Mouse (Mus musculus) CD8-positive naive resting alpha-beta T cell, adult 57 days (primary cell): ENCODE data around the gene Jmjd8. TPM values are rescaled to one million over a fixed set of nuclear protein-coding genes. Genes with fewer than 3 reads are reported as not detected.

Experiments used
- total RNA-seq: library from RNA; stranded (reverse); gene quantifications from one replicate; pipeline ENCODE4 v1.2.4, GENCODE M21; 2023

Gene Jmjd8
- total RNA-seq = 32.0 TPM

DNA sequence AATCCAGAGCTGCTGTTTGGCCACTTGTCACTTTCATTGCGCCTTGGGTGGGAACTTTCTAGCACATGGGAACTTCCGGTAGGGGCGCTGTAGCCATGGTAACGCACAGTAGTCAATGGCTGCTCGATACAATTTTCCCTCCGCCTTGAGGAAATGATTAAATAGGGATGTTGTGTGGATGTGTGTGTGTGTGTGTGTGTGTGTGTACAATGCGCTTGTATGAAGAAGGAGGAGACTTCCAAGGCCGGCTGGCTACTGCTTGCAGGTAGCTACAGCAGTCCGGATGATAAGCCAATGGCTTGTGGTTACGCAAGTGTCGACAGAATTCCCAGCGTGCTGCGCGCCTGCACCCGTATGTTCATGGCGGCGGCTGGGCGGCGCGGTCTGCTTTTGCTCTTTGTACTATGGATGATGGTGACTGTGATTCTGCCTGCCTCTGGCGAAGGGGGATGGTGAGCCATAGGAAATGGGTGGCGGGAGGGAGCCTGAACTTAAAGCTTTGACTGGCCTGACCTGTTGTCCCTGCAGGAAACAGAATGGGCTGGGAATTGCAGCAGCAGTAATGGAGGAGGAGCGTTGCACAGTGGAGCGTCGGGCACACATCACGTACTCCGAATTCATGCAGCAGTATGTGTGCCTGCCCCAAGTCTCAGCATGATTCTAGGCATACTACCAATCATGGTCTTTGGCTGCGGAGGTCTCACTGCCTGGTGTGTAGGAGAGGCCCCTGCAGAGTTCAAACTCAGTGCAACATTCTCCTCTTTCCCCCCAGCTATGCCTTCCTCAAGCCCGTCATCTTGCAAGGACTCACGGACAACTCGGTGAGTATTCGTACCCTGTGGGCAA is at the start of gene Jmjd8:
TSS of gene Jmjd8 (plus strand) at position 156 of the 846 bp plus-strand sequence.

GRCm38 (mm10) chr17:25785281-25785745 is 43.4 kb upstream of the Jmjd8 start, which contains the start of gene Haghl:
TSS of gene Haghl (minus strand) at chr17:25785673.

GRCm38 (mm10) chr17:25786280-25786679 is 42.4 kb upstream of the Jmjd8 start, which contains the start of gene Ccdc78:
TSS of gene Ccdc78 (plus strand) at chr17:25786580.

GRCm38 (mm10) chr17:25792615-25793014 is 36.1 kb upstream of the Jmjd8 start, which contains the start of gene Fam173a:
TSS of gene Fam173a (minus strand) at chr17:25792901.

GRCm38 (mm10) chr17:25795609-25796092 is 33.0 kb upstream of the Jmjd8 start, which contains the start of gene AC134908.4:
TSS of gene AC134908.4 (minus strand) at chr17:25795659.

GRCm38 (mm10) chr17:25796951-25797369 is 31.7 kb upstream of the Jmjd8 start, which contains the start of gene Metrn:
TSS of gene Metrn (minus strand) at chr17:25797136.

DNA sequence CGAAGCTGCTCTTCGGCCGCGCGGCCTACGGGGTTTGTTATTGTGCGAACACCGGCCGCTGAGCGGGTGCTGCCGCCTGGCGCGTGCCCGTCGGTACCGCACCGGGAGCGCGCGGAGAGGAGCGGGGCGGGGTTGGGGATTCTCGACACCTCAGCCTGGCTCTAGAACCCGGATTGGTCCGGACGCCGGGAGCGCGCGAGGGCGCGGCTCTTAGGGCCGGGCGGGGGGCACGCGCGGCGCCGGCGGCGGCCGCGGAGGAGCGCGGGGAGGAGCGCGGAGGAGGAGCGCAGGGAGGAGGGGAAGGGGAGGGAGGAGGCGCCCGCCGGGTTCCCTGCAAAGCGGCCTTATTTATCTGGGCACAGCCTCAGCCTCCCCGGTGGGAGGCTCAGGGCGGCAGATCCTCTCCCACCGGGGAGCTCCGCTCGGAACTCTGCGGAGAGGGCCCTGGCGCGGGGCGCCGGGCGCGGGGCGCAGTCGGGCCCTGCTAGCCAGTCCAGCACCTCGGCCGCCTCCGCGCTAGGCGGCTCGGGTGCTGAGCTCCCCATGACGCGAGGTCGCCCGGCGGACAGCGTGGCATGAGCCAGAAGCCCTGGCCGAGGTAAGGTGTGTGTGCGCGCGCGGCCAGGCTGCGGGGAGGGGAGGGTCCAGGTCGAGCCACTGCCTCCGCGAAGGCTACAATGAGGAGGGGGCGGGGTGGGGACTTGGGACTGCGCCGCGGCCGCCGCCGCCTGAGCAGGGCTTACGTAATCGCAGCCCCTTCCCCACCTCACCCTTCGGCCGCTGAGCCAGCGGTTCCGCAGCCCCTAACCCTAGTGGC is 19.7 kb upstream of the Jmjd8 start, which contains the start of gene Fbxl16:
TSS of gene Fbxl16 (plus strand) at position 297 of the 817 bp plus-strand sequence.

GRCm38 (mm10) chr17:25823452-25823851 is 5.2 kb upstream of the Jmjd8 start, which contains the start of gene Wdr24:
TSS of gene Wdr24 (plus strand) at chr17:25823627.

GRCm38 (mm10) chr17:25833291-25833663 is 4.6 kb downstream of the Jmjd8 start, which contains the start of gene Stub1:
TSS of gene Stub1 (minus strand) at chr17:25833404.

DNA sequence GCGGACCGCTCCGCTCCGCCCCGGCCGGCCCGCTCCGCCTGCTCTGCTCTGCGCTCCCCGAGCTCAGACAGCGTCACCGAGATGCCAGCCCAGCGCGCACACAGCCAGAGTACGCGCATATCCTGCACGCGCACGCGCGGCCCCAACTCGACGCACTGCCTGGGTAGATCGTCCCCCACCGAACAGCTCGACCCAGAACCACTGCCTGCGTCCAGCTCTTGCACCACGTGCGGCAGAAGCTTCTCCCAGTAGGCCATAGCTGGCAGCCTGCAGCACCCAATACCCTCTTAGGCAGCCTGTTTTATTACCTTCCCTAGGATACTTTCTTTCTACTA is 8.4 kb downstream of the Jmjd8 start, which contains the start of gene Rhbdl1:
TSS of gene Rhbdl1 (minus strand) at position 220 of the 335 bp plus-strand sequence.

DNA sequence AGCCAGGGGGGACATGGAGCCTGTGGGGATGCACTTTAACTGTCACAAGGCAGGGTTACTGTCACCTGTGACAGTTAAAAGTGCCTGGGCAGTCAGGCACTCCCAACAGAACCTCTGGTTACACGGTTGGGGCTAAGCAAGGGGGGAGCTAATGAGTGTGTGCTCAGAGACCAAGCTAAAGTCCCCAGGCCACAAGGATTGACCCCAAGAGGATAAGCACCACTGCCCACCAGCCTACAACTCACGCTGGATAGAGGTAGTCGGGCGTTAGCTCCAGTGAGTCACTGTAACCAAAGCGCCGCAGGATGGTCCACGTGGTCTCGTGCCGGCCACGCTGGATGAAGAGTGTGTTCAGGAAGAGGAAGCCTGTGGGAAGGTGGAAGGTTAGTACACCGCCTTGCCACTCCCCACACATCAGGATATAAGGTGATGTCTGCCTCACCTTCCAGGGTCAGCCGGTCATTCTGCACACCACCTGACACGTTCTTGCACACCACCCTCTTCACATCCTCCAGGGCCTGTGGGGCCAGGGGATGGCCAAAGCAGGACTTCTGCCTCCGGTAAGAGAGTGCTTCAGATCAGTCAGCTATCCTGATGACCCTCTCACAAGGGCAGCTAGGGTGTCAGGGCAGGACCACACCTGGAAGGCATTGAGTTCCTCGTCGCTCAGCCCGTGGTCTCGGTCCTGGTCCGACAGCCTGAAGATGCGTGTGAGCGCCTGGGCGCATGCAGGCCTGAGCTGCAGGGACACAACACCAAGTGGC is 12.6 kb downstream of the Jmjd8 start, which contains the start of gene Gm20683:
TSS of gene Gm20683 (minus strand) at position 647 of the 764 bp plus-strand sequence.

DNA sequence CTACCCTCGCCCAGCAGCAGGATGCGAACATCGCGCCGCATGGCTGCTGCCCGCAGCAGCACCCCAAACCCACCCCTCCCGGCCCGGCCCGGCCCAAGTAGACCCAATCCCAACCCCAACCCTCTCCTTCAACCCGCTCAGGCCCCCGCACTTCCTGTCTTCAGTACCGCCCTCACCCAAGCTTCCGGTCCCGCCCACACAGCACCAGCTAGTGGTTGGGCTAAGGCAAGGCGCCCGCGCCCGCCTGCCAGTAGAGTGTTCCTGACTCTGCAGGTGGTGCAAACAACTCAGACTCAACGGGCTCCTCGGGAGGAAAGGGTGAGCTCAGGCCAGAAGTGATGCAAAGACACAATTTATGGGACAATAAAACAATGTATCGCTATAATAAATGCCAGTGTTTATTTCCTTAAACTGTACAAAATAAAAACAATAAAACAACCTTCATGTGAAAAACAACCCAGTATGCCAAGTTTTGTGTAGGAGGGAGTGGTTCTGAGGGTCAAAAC is 15.8 kb downstream of the Jmjd8 start, which contains the start of gene Rhot2:
TSS of gene Rhot2 (minus strand) at position 456 of the 506 bp plus-strand sequence.

DNA sequence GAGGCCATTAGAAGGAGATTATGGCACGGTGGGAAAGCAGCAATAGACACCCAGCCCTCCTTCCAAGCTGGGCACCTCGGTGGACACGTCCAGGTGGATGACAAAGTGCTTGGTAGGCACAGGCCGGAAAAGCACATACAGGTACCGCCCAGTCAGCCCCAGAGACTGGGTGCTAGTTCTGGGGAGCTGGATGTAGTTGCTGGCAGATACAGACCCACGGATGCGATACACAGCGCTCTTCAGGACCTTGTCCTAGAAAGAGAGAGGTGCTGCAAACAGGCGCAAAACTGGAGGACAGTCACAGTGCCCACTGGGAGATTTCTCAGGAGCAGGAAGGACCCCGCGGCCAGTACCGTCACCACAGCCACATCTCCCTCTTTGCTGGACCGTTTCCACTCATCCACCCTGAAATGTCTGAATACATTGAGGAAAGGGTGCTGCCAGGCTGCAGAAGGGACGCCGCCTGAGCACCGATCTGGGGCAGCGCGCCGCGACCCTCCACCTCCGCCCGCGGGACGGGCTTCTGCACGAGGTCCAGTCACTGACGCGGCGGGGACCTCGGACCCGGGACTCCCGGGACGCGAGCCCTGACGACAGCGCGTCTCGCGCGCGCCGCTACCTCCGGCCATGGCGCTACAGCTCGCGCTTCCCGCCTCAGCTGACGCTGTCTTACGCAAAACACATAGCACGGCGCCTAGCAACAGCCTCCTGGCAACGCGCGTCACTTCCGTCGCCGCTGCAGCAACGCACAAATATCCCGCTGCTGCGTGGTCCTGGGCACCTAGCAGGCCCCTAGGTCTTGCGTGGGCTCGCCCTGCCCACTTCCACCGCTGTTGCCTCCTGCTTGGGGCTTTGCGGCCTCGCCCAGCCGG is 32.4 kb downstream of the Jmjd8 start, which contains the start of gene Wdr90:
TSS of gene Wdr90 (minus strand) at position 670 of the 872 bp plus-strand sequence.

DNA sequence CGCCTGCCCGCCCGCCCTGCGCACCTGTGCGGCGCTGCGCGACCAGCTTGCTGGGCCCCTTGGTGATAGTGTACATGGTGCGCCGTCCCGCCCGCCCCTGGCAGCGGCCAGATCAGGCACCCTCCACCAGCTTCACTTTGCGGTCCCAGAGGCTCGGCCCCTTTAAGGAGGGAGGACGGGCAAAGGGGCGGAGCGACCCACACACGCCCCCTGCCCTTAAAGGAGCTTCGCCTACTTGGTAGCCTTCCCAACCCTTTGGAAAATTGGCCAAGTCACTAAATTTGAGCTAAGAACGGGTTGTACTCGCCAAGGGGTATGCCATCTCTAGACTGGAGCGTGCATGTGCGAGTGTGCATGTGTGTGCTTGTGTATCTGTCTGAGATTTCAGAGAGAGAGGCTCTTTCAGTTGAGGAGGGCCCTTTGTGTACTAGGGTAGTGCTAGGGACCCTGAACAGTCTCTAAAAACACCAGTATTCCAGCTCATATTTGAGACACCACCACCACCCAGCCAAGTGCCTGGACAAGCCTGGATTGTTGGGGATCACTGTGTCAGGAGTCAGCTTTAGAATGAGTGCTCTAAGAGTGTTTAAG is 40.0 kb downstream of the Jmjd8 start, which contains the start of gene Mcrip2:
TSS of gene Mcrip2 (minus strand) at position 164 of the 591 bp plus-strand sequence.

DNA sequence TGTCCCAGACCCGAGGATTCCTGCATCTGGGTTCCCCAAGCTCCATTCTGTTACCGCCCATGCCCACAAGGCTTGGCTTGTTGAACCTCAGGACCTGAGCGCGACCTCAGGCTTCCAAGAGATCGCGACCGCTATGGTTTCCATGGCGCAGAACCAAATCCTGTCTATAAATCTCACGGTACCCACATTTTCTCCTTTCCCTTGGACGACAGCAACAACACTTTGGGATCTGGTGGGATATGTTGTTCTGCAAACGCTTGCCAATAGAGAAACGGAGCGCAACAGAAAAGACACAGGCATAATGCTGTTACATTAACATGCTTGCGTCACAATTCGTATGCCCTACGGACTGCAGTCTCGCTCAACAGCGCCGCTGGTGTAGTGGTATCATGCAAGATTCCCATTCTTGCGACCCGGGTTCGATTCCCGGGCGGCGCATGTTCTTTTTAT is 46.1 kb downstream of the Jmjd8 start, which contains the start of gene Mettl26:
TSS of gene Mettl26 (plus strand) at position 354 of the 450 bp plus-strand sequence.

GRCm38 (mm10) chr17:25880196-25880910 is 51.7 kb downstream of the Jmjd8 start, which contains the start of gene Wfikkn1:
TSS of gene Wfikkn1 (minus strand) at chr17:25880858.

